Mouse (Mus musculus): Measurements from ENCODE around the gene Plxnb2.

DNA sequence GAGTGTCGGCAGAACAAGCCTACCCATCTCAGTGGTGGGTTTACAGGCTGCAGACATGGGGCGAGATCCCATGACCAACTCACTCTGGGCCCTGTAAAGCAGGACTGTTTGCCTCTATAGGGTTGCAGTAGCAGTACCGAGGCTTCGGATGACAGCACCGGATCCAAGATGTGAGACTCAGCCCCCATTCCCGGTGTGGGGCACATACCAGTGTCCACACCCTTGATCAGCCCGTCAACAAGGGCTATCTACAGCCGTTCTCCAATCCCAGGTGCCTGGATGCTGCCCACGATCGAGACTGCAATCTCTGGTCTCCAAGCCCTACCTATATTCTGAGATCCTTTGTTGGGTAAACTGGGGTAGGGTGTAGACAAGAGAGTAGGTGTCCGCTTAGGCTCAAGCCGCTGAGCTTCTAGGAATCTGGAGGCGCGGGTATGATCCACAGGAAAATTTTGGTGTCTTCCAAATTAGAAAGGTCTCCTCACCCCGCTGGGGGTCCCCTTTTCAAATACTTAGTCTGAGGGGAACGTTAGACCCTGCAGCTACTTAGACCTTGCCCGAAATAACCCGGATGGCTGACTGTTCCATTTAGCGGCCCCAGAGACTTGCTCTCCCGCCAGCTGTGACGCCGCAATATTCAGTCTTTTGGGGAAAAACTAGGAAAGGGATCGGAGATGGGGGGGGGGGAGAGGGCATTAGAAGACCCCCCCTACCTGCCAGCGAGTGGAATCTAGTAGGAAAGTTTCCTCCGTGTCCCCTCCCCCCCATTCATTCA lies 31.9 kb downstream of the Plxnb2 start:
- TF ChIP-seq GATA1 (IDR thresholded peaks at IDR 0.05; ENCODE audit: borderline replicate concordance, low read length) (no peak), FLI1 (IDR thresholded peaks at IDR 0.05; ENCODE audit: low read length) (no peak)

Measured in megakaryocyte, embryonic 14.5 days (primary cell).